Mouse (Mus musculus) bone marrow macrophage, adult 2 months (primary cell): ENCODE measurements at regions not wholly inside any gene's neighbourhood (a gene's known extent, or its start where the extent isn't known, plus 50 kb on each side); places are given as distances from the start of the nearest gene placed in this dataset.

Experiments used
- CTCF ChIP-seq: IDR thresholded peaks from 2 replicates; pipeline ENCODE4 v1.5.1; 2012; ENCODE audit warnings: low read depth, mild to moderate bottlenecking, low read length, moderate library complexity
- POLR2A ChIP-seq: IDR thresholded peaks from 2 replicates; pipeline ENCODE4 v1.6.1; 2012; ENCODE audit warnings: mild to moderate bottlenecking, low read depth, low read length, borderline replicate concordance

DNA sequence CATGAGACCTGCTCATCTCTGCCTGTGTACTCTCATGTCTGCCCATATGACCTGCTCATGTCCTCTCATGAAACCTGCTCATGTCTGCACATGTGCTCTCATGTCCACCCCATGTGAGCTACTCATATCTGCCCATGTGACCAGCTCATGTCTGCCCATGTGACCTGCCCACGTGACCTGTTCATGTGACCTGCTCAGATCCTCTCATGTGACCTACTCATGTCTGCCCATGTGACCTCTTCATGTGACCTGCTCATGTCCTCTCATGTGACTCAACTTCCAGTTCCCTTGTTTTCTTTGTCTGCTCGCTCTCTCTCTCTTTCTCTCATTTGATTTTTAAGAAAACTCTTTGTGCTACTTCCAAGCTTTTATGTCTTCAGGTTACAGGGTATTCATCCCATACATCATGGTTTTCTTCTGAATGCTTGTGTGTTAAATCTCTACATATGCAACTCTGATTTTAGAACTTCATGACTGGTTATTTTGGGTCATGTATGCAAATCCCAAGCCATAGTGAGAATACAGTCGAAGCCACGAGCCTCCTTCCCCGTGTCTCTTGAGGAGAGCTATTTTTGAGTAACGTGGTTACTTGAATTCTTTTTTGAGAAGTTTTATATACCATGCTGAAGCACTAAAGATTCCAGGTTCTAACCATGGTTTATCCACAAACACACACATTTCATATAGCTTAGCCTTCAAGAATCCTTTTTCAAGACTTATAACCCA is 60.7 kb upstream of the Phactr1 start:
- TF ChIP-seq CTCF (no peak), POLR2A (no peak)
